Mouse (Mus musculus): ENCODE measurements around the gene Rap2a.

The Rap2a gene

DNA sequence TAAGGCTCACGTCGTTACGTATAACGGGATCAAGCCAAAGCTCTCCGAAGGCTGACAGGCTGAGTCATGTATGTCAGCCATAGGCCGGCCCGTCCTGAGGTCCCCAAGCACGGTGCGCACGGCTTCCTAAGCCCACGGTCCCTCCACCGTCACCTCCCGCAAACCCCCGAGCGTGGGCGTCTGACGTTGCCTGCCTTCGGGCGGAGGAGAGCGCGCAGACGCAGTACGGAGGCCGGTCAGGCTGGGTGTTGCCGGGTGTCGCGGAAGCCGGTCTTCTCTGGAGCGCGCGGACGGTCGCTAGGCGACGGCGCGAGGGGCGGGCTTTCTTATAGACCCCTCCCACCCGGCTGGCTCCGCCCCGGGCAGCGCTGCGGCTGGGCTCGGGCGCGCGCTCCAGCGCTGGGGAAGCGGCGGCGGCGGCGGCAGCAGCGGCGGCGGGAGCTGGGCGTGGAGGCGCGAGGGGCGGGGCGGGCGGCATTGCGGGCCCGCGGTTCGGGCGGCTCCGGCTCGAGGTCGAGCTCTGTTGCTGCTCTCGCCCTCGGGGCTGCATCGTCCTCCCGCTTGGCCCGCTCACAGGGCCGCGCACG lies at the start of gene Rap2a:
Rap2a (plus strand) TSS at position 463 of the 587 bp plus-strand sequence.
- DNase-seq (ENCODE audit: low read depth), result no peak

DNA sequence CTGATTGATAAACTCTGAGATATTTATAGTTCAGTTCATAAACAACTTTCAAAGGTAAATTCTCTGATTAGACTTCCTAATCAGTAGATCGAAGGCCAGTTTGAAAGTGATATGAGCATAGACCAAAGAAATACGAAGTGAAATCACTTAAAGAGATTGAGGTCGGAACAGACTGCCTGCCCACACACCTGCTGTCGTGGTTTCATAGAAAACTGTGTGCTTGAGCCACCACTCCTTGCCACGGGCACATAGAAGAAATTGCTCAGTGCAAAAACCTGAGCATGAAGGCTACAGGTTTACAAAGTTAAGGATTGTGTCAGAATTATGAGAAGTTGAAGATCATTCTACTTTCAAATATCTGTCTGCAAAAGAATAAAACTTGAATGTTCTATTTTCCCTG lies 49.7 kb upstream of the Rap2a start:
- DNase-seq (ENCODE audit: low read depth), result no peak

DNA sequence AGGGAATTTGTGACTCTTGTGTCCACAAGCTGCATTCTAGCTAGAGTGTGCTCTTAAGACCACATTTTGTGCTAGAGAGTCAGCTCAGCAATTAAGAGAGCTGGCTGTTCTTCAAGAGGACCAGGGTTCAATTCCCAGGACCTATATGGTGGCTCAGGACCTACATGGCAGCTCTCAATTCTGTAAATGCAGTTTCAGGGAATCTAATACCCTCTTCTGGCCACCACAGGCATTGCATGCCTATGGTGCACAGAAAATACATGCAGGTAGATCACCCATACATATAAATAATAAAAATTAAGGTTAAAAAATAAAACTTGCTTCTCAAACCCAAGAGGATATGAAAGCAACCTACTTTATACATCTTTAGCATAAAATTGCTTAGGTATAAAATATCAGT lies 45.5 kb upstream of the Rap2a start:
- peak; percentile 41 for DNase-seq (ENCODE audit: low read depth)

DNA sequence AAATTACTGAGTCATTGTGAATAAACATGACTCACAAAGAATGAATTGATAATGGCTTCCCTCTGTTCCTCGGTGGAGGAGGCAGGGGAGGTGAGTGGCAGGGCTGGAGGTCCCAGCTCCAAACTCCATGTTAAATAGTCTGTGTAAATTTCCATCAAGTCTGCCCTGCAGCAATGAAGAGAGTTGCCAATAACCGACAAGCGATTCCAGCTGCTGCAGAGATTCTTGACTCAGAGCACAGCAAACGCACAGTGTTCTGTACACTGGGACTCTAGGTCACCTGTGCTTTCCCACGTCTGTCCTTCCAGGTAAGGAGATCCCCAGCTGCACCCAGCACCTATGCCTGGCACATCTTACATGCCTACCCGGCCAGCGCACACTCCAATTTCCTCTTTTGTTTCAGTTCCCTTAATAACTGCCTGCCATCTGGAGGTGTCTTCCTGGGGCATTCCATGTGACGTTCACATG lies 44.3 kb upstream of the Rap2a start:
- DNase-seq (ENCODE audit: low read depth), result no peak

DNA sequence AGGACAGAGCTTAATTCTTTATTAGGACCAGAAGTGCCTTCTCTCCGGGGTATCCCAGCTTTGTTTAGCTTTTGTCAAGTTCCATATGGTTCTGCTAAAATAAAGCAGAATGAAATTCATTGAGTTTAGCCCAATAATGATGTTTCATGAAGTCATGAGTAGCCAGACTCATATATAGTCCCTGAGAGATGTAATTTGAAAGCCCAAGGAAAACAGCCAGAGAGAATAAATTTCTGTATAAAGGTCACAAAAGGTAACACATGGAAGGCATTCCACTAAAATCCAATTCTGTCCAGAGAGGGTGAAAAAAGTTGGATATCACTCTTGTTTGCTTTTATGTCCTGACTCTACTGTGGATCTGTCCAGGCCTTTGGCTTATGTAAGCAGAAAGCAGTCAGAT lies 43.4 kb upstream of the Rap2a start:
- no peak for DNase-seq (ENCODE audit: low read depth)

DNA sequence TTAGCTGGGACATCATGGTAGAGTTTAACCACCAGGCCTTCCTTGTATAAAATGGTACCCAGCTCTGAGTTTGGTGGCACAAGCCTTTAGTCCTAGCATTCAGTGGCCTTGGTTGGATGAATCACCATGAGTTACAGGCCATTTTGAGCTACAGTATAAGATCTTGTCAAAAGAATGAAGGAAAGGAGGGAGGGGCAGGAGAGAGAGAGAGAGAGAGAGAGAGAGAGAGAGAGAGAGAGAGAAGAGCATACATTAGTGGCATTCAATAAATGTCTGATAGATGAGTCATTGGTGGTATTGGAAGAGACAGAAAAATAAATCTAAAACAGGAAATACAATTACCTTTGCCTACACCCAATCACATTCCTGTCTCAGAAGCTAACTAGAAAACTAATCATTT lies 37.5 kb upstream of the Rap2a start:
- no peak for DNase-seq (ENCODE audit: low read depth)

DNA sequence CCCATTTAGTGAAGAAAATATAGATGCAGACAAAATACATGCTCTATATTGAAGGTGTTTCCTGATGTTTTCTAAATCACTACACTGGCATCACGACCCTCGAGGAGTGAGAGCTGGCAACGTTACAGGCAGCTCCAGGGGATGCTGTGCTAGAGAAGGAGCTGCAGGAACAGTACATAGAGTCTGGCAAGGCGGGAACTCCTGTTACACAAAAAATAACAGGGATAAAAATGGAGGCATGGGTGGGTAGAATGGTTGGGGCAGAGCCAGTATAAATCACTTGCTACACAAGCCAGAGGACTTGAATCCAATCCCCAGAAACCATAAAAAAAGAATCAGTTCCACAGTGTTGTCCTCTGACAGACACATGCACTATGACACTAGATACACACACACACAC lies 37.0 kb upstream of the Rap2a start:
- DNase-seq (ENCODE audit: low read depth), result no peak

DNA sequence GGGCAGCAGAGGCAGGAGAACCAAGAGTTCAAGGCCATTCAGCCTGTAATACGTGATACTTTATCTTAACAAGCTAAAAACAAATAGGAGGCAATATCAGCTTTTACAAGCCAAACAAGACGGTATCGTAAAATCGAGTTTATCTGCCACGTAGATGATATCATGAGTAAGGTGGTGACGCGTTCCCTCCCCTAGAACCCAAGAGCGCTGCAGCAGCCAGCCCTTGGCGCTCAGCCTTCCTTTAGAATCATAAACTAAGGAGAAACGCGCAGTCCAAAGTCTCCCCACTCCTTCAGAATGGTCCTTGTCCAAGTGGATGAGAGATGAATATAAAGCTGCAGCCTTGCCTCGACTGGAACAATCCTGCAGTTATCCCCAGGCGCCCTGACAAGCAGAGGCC lies 36.4 kb upstream of the Rap2a start:
- DNase-seq (ENCODE audit: low read depth), result no peak

DNA sequence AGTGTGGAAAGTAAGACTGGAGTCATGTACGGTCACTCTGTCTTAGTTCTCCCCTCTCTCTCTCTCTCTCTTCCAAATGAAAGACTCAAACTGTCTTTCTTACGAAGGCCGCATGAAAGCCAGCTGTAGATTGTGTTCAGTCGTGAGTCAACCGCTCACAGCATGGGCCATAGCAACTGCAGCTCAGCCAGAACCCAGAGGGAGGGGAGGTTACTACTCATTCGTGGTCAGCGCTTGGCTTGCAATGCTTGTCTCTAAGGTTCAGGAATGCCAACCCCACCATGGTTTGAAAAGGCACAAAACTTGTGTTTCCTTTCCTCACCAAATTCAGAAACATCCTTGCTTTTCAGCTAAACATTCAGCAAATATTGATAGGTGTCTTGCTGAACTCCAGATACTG lies 24.0 kb upstream of the Rap2a start:
- no peak for DNase-seq (ENCODE audit: low read depth)

DNA sequence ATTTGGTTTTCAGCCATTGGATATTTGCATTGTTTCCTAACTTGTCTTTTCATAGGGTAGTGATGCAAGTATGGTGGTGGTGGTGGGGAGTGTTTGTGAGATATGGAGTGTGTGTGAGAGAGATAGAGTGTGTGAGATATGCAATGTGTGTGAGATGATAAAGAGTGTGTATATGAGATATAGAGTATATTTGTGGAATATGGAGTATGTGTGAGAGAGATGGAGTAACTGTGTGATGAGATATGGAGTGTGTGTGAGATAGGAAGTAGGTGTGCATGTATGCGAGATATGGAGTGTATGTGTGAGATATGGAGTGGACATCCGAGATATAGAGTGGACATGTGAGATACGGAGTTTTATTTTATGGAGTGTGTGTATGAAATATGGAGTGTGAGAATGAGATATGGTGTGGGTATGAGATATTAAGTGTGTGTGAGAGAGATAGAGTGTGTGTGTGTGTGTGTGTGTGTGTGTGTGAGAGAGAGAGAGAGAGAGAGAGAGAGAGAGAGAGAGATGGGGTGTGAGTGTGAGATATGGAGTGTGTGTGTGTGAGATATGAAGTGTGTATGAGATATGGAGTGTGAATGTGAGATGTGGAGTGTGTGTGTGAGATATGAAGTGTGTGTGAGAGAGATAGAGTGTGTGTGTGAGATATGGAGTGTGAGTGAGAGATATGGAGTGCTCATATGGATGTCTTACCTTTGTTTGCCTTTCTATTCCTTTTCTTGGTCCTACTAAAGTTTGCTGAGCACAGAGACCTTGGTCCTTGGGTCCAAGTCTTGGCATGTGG lies 14.1 kb upstream of the Rap2a start:
- no peak for DNase-seq (ENCODE audit: low read depth)

DNA sequence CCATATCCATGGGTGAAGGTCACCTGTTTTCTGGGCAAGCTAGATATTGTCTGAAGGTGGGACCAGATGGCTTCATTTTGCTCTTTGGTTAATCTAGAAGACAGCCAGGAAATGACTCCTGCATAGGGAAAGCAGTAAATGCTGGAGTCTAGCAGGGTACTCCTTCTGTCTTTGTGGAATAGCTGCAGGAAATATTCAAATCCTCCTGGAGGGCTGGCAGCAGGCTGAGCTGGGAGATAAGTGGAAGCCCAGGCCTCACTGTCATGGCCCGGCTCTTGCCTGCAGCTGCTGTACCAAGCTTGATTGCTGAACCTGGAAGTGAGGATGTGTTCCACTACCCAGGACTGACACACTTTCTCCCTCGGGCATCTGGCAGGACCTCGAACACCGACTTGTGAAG lies 11.4 kb upstream of the Rap2a start:
- no peak for DNase-seq (ENCODE audit: low read depth)

DNA sequence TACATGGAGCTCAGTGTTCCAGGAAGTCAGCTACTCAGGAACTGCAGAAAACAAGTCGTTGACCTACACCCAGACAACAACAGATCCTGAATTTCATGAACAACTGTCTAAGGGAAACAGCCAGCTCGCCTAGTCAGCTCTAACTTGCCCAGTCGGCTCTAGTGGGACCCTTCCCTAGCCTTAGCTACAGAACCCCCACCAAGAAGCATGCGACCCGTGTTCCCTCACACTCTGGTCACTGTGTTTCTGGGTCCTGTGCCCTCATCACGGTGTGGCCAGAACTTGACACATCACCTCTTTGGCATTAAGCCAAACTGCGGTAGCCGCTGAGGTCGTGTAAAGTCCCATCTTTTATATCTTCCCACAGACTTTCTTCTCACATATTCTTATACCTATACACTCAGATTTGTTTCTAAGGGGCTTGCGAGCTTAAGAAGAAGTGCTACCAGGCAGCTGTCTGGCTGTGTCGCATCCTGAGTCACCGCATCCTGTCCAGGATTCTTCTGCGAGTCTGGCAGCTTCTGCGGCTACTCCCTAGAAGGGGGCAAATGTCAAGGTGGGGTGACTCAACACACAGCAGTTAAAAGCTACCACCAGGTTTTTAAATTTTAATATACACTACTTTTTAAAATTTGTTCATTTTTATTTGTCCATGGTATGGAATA lies 9.0 kb upstream of the Rap2a start:
- DNase-seq (ENCODE audit: low read depth), result no peak

DNA sequence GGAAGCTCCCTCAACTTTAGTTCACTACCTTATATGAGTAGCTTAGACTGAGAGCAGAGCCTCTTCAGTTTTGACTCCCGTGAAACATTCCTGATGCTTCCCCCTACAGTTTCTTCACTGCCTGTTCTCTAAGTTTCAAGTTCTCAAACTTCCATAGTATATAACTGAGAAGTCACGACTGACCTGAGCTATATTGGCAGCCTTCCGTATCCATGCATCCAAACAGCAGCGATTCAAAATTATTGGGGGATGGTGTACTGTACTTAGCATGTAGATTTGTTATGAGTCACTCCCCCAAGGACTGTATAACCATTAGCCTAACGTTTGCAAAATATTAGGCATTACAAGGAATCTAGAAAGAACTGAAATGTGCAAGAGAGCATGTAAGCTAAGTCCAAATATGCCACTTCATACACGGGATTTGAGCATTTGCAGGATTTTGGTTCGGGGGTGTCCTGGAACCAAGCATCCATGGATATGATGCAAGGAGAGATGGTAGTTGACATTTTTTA lies 2.0 kb upstream of the Rap2a start:
- peak; percentile 15 for DNase-seq (ENCODE audit: low read depth)

DNA sequence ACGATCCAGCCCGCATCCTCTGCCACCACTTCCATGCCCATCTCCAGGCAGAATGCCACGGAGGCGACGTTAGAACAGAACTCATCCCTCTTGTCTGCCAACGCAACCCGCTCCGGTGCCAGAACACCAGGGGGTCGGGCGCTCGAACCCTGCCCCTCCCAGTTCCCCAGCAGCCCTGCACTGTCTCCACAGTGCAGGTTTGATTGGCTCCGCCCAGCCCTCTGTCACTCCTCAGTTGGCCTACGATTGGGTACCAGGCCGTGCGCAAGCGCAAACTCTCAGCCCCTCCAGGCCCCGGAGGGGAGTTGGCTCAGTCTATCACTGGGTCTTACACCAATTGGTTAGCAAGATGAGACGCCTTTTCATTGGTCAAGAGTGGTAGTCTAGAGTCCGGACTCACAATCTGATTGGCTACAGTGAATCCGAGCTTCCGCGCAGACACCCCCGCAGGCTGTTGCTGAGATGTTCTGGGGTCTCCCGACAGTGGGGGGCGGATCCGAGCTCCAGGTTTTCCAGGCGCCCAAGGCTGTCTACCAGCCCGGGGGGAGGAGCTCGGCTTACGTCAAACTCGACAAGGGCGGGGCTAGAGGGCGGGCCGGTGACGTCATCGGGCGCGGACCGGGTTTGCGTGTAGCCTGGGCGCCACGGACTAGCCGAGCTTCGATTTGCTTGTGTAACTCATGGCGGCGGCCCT lies 809 bp upstream of the Rap2a start:
- peak; percentile 99 for DNase-seq (ENCODE audit: low read depth)

DNA sequence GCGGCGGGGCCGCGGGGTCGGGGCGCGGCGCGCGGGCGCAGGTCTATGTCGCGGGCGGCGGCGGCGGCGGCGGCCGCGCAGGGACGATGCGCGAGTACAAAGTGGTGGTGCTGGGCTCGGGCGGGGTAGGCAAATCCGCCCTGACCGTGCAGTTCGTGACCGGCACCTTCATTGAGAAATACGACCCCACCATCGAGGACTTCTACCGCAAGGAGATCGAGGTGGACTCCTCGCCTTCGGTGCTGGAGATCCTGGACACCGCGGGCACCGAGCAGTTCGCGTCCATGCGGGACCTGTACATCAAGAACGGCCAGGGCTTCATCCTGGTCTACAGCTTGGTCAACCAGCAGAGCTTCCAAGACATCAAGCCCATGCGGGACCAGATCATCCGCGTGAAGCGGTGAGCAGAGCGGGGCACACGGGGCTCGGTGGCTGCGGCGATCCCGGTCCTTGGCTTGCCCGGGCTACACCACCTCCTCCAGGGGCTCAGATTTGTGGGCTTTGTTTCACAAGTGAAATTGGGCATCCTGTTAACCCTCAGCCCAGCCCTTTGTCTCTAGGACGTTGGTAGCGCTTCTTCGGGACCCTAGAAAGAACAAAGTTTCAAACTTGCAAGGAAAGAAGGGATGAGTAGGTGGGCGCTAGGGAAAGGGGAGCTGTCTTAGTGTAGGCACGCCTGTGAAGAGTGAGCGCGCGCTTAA lies 547 bp downstream of the Rap2a start:
- DNase-seq (ENCODE audit: low read depth), result no peak

DNA sequence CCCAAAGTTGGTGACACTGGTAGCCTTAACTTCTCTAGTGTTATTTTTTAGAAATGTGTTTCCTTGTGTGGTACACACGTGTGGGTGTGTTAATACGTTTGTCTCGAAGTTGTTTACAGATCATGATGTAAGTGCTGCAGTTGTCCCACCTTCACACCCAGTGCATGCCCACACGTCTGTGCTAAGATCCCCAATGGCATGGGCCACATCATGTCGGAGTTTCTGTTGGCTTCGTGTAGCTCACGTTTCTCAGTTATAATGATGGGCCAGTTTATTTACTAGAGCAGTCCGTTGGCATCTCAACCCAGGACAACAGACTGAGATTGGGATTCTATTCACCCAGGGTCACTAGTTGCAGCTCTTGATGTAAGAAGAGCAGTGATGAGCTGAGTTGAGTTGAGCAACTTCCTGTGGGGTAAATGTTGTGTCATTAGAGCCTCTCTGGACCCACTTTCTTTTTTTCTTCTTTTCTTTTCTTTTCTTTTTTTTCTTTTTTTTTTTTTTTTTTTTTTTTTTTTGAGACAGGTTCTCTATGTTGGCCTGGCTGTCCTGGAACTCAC lies 2.2 kb downstream of the Rap2a start:
- peak; percentile 7 for DNase-seq (ENCODE audit: low read depth)

DNA sequence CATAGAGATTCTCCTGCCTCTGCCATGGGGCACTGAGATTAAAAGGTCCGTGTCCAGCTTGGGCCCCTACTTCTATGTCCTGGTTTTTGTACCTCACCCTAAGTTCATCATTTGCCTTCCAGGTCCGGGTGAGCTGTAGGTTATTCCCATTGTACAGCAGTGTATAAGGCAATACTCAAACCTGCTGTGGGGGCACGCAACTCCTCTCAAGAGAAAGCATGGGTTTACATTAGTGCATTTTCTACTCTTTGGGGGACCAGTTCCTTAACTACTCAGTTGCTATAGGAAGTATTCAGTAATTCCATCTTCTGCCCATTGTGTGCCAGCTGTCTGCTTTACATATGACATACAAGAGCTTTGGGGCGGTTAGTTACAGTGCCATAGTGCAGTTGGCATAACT lies 2.7 kb downstream of the Rap2a start:
- DNase-seq (ENCODE audit: low read depth), result no peak

DNA sequence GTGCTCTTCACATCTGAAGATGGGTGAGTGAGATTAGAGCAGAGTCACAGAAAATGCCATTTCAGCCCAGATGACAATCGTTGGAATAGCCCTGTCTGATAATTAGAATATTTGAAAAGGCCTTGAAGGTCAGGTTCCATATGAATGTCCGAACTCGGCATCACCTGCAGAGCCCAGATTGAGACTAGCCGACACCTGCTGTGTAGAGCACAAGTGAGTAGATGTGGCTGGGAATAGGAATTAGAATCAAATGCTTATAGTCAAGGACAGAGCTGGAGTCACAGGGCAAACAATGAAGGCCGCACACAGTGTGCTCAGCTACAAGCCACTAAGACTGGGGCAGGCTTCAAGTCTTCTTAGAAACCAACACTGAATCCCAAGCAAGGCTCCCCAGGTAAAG lies 6.3 kb downstream of the Rap2a start:
- no peak for DNase-seq (ENCODE audit: low read depth)

DNA sequence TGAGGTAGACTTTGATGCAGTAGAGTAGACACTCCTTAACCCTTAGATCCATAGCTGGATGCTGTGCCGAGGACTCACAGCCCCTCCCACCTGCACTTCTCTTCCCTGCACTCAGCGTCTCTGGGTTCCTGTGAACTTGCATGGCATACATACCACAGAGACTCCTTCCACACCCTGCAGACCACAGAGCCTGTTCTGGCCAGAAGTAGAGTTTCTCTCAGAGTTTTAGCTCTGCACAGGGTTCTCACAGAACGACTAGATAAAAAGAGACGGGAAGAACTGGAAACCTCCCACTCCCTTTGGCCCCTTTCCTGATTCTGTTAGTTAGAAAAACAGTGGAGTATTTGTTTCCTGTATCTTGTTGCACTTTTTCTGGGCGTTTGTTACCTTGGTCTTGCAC lies 18.0 kb downstream of the Rap2a start:
- DNase-seq (ENCODE audit: low read depth), result no peak

DNA sequence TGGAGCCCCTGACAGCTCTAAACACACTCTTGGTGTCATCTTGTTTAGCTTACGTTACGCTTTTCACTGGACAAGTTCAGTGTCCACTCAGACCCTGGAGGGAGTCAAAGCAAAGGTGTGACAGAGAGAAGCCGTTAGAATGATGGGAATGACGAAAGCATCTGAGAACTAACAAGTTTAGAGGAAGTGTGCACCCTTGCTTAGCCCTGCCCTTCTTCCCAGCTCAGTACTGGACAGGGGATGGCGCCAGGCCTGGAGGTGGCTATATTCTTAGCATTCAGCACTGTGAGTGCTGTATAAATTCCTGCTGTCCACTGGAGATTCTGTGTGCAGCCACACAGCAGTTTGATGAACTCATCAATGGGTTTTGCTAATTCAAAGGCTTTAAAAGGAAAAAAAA lies 18.6 kb downstream of the Rap2a start:
- no peak for DNase-seq (ENCODE audit: low read depth)

DNA sequence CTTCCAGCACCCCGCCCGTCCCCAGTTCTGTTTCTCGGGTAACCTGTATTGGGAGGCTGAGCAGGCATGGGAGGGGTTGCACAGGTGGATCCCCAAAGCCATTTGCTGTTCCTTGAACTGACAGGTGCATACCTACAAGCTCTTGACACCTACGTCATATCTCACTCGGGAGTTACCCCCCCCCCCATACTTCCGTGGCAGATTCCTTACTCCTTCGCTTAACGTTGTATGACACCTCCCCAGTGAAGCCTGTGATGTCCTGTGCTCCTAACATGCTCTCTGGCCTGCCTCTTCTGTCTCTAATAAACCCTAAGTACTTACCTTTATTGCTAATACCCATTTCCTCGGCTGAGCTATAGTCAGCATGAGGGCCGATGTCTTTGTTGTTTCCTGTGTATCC lies 20.9 kb downstream of the Rap2a start:
- no peak for DNase-seq (ENCODE audit: low read depth)

DNA sequence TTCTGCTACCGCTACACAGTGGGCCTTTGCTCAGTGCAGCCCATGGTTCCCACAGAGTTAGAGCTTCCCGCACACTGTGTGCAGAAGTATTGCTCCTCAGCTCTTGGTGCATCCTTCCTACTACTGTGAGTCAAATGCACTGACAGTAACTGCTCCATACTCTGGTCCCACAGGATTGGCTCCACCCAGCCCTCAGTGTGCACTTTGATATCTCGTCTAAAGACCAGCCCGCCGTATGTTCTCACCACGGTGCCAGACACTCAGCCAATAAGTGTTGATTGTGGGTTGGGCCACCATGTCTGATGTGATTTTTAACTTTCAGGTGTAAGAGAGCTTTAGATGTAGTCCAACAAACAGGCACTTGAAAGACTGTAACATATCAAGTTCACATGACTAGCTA lies 21.4 kb downstream of the Rap2a start:
- DNase-seq (ENCODE audit: low read depth), result no peak
